Mouse (Mus musculus) testis, adult 2 months (tissue): ENCODE results near the gene Aldh1l1.

Experiments used
- CTCF ChIP-seq: fragments of 200-500 bp; IDR thresholded peaks from 2 replicates; pipeline ENCODE4 v1.5.1; 2012; ENCODE audit warnings: low read depth, mild to moderate bottlenecking, inconsistent platforms, low read length, moderate library complexity; ENCODE audit not compliant: control insufficient read depth, insufficient read depth, insufficient replicate concordance
- POLR2A ChIP-seq: fragments of 200-500 bp; IDR thresholded peaks from 2 replicates; pipeline ENCODE4 v1.6.1; 2012; ENCODE audit warnings: low read depth, mild to moderate bottlenecking, inconsistent platforms, low read length, moderate library complexity; ENCODE audit not compliant: control insufficient read depth

DNA sequence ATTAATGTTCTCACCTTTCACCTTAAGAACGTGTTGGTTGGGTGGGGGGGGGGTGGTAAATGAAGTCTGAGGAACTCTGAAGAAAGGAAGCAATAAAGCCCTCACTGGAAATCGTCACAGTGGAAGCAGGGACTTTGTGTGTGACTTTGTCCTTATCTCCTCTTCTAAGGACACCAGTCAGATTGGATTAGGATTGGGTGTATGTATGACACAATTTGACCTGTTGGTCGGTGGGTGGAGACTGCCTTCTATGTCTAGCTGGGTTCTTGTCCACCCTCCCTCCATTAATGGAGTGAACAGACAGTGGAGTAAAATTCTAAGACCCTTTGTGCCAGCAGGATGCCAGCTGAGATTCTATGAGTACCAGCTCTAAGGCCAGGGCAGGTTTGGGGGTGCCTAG is 2.0 kb upstream of the Aldh1l1 start:
- no peak for TF ChIP-seq CTCF
- TF ChIP-seq POLR2A, result no peak
